Mouse (Mus musculus) lung, postnatal 0 days (tissue): ENCODE data around the gene Slc4a1.

Source experiments
- CTCF ChIP-seq: IDR thresholded peaks from 2 replicates; pipeline ENCODE4 v1.5.1; 2016; ENCODE audit warnings: antibody characterized with exemption, mild to moderate bottlenecking
- EP300 ChIP-seq: IDR thresholded peaks from 2 replicates; pipeline ENCODE4 v1.6.1; 2016; ENCODE audit warnings: antibody characterized with exemption, mild to moderate bottlenecking, control low read depth

GRCm38 (mm10) chr11:102400513-102401084 is 34.6 kb upstream of the Slc4a1 start:
- TF ChIP-seq CTCF (no peak), EP300 (no peak)
